Mouse (Mus musculus) CD4-positive, CD25-positive, alpha-beta regulatory T cell, adult 4 months (primary cell): ENCODE results near the gene Cep170b. TPM values are rescaled to one million over a fixed set of nuclear protein-coding genes. Genes with fewer than 3 reads are reported as not detected.

Source experiments
- ATAC-seq: one replicate; pipeline ENCODE4 v1.8.0; 2017
- polyA plus RNA-seq, 2 experiments: library from polyadenylated mRNA; unstranded; fragments of 100-300 nt; shearing (Covaris generic); gene quantifications; one replicate each; pipeline ENCODE4 v1.2.1; 2017

Cep170b gene
- polyA plus RNA-seq, result 1 to 10 TPM; 2.4 to 4.9 TPM

DNA sequence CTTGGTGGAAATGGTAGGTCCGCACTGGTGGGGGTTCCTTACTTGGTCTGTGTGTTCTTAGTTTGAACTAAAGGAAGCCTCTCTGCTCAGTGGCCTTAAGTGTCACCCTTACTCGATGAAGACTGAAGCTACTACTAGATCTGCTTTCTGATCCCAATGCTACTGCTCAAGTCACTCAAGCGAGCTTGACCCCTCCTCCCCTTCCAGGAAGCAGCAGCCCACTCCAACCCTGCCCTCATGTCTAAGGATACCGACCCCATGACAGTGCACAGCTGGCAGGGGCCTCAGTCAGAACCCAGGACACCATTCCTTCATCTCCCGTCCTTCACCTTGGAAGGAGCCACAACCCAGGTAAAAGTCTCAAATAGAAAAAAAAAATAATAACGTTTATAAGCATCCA lies at the start of gene Cep170b:
TSS of gene Cep170b (plus strand) at position 240 of the 400 bp plus-strand sequence.
- ATAC-seq, result no peak

DNA sequence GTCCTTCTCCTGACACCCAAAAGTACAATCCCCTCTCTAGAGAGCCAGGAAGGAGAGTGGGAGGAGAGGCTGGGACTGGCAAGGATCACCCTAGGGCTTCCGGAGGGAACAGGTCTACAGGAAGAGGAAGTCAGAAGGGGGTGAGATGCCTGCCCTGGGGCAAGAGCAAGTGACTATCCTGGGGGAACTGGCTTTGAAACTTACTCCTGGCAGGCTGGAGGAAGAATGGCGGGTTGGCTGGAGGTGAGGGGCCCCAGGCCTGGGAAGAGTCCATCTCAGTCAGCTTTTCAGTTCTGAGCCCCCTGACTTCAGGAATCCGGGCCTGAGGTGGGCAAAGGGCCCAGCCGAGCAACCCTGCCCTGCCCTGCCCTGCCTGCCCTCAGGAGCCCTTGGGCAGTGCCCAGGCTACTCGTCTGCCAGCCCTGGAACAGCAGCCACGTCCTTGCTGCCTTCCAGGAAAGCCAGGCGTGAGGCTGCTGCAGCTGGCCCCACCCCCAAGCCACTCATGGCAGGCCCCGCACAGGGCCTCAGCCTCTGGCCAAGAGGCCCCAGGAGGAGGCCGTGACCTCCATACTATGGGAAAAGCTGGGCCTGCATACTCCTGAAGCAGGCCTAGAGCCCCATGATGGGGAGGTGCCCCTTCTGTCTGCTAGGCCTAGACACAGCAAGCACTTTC lies 49.4 kb upstream of the Cep170b start:
- no peak for ATAC-seq

DNA sequence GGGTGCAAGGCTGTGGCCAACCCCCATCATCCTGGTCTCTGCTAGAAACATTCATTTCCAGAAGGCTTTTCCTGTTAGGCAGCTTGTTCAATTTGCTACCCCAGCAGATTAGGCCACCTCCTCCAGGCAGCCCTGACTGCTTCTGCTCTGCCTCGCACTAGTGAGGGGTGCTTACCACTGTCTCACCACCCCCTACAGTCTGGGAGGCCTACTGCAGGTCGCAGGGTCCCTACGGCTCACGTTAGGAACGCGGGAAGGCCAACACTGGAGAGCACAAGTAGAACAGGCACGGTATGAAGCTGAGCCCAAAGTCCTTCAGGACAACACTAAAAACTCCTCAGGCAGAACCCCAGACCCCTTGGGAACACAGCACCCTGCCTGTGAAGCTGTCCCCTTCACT lies 48.4 kb upstream of the Cep170b start:
- no peak for ATAC-seq

DNA sequence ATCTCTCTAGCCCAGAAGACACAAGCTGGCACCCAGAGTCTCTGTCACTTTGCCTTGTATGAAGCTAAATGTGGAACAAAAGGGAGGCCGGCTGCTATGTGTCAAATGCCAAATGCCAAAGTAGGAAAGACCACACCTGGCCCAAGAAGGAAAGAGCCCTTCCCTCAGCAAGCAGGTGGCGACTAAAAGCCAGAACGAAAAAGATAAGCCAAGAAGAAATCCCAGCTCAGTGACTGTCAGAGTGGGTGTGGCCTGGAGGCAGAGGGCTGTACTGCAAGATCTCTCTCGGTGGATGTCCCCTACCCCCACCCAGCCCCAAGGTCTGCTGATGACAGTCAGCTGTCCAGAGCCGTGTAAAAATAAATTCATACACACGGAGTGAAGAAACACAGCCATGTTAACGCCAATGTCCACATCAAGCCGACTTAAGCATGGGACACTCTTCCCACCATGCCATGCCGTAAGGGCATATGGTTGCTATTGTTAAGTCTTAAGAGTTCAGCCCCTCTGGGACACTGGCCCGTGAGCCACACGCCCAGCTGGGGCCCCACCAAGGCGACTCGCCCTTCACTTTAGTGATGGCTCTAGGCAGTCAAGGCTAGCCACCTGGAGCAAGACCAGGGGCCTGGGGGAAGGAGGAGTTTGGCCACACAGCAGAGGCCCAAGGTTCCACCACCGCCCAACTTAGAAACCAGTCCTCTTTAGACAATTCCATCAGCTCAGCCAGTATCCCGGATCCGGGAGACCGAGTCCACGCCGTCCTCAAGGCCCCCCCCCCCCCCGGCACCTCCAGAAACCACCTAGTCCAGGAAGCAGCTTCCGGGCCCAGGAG lies 47.3 kb upstream of the Cep170b start:
- no peak for ATAC-seq

DNA sequence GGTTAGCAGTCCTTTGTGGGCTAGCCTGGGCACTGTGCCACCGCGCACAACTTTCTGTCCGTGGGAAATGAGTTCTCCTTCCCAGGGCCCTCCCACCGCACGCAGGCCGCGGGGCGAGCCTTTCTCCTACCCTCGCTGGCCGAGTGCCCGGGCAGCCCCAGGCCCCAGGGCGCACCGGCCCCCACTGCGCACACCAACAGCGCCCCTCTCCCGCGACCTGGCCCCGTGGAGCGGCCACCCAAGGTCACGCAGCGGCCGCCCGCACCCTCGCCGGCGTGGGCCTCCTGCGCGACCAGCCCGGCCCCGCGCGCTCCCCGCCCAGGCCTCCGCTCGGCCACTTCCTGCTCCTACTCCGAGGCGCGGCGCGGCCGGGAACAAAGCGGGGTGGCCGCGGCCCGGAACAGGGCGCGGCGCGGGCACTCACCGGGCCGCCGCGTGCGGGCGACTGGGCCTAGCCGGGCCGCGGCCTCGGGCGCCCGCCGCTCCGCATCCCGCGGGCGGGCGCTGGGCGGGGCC lies 46.6 kb upstream of the Cep170b start:
- peak; percentile 40 for ATAC-seq

DNA sequence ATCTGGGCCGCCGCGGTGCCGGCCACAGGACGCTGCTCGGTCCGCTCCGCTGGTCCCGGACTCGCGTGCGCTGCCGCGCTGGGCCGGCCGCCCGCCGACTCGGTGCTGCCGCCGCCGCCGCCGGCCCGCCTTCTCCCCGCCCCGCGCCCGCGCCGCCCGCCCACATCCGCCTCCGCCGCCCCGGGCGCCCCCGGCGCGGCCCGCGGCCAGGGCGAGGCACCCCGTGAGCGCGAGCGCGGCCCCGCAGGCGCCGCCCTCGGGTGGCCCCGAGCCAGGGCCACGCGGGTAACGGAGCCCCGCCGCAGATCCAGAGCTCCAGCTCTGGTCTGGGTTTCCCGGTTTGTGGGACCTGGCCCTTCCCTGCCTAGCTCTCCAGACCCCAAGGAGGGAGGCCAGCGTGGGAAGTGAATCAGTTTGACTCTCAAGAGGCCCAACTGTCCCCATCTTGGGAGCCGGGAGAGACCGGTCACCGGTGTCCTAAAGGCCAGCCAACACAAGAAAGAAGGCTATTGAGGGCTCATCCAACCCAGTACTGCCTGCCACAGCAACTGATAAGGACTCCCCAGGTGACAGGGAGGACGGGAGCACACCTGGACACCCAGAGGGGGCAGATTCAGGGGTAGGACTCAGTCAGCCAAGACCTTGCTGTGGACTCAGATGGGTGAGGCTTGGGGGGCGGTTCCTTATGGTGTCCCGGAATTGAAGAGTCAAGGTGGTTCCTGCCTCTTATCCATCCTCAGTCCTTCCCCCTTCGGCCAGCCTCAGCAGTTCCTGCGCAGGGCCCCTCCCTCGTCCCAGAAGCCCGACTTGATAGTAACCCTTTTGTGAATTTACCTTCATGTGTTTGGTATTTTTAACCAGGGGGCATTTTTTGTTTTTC lies 45.9 kb upstream of the Cep170b start, which contains the start of gene Akt1:
TSS of gene Akt1 (minus strand) at position 753 of the 880 bp plus-strand sequence.
- ATAC-seq, result peak; percentile 35

DNA sequence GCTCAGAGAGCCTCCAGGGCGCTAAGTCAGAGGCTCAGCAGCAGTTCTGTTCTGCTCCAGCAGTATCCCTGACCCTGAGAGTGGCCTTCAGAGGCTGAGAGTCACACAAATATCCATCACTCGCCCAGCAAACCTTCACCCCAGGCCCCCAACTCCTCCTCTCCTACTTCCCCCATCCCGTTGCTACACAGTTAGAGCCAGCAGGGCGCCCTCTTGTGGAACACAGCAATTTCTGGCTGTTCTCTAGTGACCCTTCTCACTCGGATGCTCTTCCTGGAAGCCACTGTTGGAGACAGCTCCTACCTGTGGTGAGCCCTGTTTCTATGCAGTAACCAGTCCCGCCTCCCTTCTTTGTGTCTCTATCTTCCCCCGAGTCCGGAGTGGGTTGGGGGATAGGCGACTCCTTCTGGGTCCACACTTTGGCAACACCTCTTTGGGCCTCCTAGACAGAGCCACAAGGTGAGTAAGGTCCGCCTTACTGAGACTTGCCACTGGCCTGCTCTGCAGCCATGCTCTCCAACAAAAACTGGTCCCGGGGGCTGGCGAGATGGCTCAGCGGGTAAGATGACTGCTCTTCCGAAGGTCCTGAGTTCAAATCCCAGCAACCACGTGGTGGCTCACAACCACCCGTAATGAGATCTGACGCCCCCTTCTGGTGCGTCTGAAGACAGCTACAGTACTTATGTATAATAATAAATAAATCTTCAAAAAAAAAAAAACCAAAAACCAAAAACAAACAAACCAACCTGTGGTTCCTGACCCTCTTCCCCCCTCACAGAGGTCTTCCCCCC lies 44.8 kb upstream of the Cep170b start:
- ATAC-seq, result peak; percentile 70

DNA sequence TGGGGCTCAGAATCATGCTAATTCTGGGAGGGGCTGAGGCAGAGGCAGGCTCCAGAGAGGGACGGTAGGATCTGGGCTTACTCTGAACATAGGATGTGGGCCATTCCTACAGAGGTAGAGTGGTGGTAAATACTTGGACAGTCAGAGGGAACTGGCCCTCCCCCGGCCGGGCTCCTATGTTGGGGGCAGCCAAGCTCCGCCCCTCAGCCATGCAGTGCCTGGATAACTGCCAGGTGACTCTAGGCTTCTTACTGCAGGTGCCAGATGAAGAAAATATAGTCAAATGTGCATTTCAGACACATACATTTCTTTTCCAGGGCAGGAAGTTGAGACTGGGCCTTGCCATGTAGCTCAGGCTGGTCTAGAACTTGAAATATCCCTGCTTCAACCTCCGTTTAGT lies 43.2 kb upstream of the Cep170b start:
- no peak for ATAC-seq

DNA sequence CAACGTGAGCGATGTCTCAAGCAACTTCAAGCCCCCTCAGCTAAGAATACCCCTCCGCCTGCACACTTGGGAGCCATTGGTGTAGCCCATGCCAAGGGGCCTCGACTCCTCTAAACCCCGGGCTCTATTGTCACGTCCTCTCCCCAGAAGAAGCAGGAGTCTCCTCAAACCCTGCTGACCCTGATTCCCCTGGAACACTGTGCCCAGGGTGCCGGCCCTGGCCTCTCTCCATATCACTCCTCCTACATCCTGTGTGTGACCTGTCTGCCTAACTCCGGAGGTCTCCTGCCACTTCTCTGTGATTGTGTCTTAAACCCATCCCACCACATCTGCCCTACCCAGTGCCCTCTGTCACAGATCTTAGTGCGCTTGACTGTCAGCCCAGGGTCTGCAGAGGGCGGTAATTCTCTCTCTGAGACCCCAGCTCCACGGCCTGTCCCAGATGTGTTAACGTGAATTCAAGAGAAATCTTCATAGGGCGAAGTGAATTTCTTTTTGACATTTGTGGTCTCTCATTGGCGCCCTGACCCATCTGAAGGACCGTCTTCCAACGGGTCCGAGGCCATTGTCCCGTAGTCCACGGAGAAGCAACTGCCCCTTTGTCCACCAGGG lies 42.2 kb upstream of the Cep170b start:
- no peak for ATAC-seq

DNA sequence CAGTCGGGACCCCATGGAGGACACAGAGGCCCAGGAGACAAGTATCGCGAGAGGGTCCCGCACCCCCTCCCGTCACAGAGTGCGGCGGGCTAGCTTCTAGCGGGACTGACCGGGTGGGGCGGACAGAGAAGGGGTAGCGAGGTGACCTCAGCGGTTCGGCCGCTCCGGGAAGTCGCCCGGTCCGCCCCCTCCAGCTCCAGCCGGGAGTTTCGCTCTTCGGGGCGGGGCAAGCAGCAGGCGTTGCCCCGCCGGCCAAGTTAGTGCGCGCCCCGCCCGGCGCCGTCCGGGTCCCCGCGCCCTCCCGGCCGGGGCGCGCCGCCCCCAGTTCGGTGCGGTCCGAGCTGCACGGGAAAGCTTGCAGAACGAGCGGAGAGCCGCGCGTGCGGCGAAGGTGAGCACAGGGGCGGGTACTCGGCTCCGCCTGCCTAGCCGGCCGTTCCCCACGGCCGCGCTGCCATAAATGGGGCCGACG lies 41.7 kb upstream of the Cep170b start, which contains the start of gene Zbtb42:
TSS of gene Zbtb42 (plus strand) at position 274 of the 472 bp plus-strand sequence.
- peak; percentile 7 for ATAC-seq

DNA sequence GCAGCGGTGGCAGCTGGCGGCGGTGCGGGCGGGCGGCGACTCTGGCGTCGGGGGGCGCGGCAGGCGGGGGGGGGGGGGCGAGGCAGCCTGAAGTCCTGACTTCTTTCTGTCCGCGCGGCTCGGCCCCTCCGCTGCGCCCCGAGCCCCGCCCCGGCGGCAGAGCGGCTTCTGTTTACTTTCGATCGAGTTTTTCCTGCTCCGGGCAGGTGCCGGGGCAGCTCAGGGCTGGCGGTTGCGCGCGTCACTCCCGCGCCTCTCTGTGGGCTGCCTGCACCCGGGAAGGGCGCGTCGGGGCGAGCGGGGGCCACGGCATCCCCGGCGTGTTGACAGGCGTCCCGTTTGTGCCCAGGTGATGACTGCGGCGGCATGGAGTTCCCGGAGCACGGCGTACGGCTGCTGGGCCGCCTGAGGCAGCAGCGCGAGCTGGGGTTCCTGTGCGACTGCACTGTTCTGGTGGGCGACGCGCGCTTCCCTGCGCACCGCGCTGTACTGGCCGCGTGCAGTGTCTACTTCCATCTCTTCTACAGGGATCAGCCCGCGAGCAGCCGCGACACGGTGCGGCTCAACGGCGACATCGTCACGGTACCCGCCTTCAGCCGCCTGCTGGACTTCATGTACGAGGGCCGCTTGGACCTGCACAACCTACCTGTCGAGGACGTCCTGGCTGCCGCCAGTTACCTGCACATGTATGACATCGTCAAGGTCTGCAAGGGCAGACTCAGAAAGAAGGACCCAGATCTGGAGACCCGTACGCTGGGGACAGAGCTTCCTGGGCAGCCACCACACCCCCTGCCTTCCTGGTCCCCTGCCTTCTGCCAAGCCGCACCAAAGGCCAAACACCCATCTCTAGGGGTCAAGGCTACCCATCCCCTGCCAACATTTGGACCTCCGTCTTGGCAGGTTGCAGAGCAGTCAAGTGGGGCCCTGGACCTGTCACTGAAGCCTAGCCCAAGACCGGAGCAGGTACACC lies 40.9 kb upstream of the Cep170b start:
- ATAC-seq, result peak; percentile 19

DNA sequence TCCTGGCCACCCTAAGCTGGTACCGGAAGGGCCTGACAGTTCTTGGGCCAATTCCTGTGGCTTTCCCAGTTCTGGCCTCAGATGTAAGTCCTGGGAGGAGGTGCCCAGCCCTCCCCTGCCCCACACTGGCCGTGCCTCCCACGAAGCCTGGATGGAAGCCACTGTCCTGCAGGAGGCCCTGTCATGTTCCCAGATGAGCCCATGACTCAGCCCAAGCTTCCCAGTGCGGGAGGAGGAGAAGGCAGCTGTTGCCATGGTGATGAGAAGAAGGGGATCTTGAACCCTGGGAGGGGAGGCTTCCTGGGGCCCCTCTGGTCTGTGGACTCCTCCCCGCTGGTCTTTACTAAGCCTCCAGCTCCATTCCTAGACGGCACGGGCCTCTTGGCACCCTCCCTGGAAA lies 36.9 kb upstream of the Cep170b start:
- ATAC-seq, result no peak

DNA sequence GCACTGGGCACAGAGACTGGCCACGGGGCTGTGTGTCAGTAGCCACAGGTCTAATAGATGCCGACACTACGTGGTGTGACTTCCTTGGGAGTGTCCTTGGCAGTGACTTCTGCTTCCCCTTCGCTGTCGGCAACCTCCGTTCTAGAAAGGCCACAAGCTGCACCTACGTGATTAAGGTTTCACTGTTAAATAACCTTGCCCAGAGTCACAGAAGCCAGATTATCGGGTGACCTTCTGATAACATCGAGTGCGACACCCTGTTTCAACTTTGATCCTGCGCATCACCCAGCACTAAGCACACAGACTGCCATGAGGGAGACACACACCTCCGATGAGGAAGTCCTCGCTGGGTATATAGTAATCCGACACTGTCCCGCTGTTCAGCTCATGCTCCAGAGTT lies 31.8 kb upstream of the Cep170b start:
- ATAC-seq, result peak; percentile 35

DNA sequence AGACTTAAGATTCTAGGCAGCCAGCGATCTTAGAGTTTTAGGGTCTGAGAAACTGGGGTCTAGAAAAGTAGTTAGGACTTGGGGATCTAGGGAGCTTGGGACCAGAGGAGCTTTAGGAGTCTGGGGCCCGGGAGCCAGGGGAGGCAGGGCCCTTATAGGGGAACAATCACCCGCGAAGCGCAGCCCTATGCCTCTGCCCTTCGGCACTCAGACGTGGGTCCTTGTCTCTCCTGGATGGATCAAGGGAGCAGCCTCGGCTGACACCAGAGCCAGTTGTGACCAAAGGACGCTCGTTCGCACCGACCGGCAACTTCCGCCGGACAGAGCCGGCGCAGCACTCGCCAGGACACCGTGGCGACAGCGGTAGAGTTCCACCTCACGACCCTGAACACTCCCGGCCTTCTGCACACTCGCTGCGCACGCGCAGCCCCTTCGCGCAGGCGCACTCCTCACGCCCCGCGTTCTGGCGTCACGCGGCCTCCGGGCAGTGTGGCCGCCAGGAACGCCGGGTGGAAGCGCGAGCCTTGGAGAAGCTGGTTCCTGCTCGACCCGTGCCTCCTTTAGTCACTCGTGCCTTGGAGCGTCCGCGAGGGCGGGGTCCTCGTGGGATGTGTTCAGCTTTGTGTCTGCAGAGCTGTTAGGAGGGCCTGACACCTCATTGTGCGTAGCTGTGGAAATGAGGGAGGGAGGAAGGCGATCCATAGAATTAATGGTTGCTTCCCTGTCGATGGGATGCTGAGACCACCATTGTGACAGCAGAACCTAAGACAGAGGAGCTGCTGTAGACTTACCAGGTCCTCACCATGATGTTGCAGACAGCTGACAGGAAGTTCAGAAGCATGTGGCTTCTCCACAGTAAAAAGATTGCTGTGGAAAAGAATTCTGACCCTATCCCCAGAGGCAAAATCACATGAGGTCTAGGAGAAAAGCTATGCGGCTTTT lies 26.8 kb upstream of the Cep170b start:
- peak; percentile 87 for ATAC-seq

DNA sequence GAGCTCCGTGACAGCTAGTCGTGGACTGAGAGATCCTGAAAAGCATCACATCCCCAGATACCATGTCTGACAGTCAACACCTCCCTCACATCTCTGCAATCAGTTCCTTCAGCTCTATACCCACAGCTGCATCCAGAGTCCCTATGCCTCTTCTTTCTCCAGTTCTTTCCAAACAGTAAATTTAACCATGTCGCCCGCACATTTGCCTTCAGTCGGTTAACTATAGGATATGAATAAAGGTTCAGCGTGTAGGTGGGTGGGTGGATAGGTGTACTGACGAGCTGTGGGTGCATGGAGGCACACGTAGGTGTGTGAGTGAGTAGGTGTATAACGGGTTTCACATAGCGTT lies 26.2 kb upstream of the Cep170b start:
- ATAC-seq, result peak; percentile 23

DNA sequence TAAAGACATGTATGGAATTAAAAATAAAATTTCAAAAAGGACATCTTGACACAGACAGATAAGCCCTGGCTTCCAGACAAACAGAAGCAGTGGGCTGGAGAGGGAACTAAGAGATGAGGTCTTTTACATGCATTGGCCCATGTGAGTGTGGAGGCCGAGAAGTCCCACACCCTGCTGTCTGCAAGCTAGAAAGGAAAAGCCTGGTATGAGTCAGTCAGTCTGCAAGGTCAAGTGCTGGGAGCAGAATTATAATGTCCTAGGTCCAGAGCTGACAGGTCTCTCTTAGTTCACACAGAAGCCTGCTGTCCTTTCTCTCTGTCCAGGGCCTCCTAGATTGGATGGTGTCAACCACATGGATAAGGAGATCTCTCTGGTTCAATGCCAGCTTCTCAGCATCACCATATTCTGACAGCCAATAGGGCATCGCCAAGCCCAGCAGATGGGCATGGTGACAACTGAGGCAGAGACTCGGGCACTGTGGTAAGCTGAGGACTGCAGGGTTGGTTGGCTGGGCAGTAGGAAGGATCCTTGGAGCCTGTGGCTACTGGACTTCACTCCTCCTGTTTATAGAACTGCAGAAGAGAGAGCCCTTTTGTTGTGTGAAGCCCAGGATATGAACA lies 23.3 kb upstream of the Cep170b start:
- no peak for ATAC-seq

DNA sequence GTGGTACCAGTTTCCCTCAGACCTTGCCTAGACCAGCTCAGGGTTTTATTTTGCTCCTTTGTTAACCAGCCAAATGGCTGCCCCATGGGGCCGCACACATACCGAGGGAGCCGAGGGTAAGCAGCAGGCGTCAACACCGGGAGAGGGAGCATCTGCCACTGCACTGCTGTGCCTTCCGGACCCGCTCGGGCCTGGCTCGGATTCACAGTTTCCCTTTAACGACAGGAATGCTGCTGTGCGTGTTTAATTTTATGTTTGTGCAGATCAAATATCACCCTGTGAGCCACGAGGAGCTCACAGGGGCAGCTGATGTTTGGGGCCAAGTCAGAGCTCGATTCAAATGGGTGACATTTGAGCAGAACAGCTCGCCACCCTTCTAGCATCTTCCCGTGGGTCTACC lies 19.7 kb upstream of the Cep170b start:
- ATAC-seq, result no peak
